8 mouse cellular contexts compared by ENCODE assay signal in the genomic region with DNA sequence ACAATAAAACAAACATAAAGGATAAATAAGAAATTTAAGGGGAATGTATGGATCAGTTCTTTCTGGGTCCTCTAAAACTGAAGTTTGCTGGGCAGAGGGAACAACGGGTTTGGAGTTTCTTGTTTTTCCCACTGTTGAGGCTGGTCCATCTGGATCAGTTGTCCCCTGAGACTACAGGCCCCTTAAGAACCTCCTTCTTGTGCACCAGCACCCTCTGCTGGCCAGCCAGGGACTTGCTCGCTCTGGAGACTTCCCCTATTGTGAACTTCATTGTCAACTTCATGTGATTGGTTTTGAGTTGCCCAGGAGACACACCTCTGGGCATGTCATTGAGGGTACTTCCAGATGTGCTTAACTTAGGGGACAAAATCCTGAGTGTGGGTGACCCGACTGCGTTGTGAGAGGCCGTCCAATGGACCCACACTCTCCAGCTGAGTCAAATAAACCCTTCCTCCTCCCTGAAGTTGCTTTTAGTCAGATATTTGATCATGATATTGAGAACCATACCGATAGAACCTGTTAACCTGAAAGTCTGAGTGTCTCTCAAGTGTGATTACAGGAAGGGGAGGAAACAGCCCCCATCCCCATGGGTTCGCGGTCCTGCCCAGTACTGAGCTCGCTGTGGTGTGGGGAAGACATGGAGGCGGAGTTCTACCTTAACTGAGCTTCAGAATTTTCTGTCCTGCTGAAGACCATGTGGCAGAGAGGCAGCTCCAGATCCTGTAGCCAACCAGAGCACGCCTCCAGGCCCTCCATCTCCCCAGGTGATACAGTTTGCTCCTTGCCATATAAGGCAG. TPM values are rescaled to one million over a fixed set of nuclear protein-coding genes. Genes with fewer than 3 reads are reported as not detected.
A peak's percentile ranks its signal among the peaks of the same experiment; 100 is the strongest.
DNase-seq lines count a peak whose midpoint lies in the region; ATAC-seq and TF ChIP-seq lines count a peak whose summit lies in the region.

No protein-coding gene starts in this region.

- TF ChIP-seq POLR2A in heart, adult 2 months (IDR thresholded peaks at IDR 0.05; ENCODE audit: insufficient read depth, low read depth, low read length): no peak
- TF ChIP-seq POLR2A in kidney, adult 2 months (IDR thresholded peaks at IDR 0.05; ENCODE audit: low read depth, low read length): no peak

- H3K27me3 ChIP-seq in heart, adult 2 months (ENCODE audit: control insufficient read depth, insufficient read depth, low read length): no peaks in the 10 kb centered on the region; the same call in 1 of the 2 replicates
- H3K27me3 ChIP-seq in heart, embryonic 11.5 days (ENCODE audit: control insufficient read depth, insufficient read depth, low read length): no peaks in the 10 kb centered on the region
- H3K27me3 ChIP-seq in kidney, adult 2 months (replicated peaks; ENCODE audit: control insufficient read depth, insufficient read depth, low read length): no peaks in the 10 kb centered on the region
- H3K27me3 ChIP-seq in limb, embryonic 11.5 days (ENCODE audit: control insufficient read depth, insufficient read depth, low read length): no peaks in the 10 kb centered on the region

- H3K36me3 ChIP-seq in heart, adult 2 months (ENCODE audit: control insufficient read depth, insufficient read depth, low read length): no peaks in the 10 kb centered on the region
- no peaks in the 10 kb centered on the region for H3K36me3 ChIP-seq in heart, embryonic 11.5 days (ENCODE audit: control insufficient read depth, insufficient read depth, low read length)
- no peaks in the 10 kb centered on the region for H3K36me3 ChIP-seq in kidney, adult 2 months (ENCODE audit: control insufficient read depth, insufficient read depth, low read length)
- H3K36me3 ChIP-seq in limb, embryonic 11.5 days (ENCODE audit: control insufficient read depth, insufficient read depth, low read length): no peaks in the 10 kb centered on the region

- intact Hi-C loops in heart, adult 2 months (cut with DNase I): loop anchor here (2.0 kb wide), 1 partner anchor 30 kb away; no protein-coding TSS in a partner anchor
- intact Hi-C loops in gastrocnemius, adult 2 months (cut with DNase I): loop anchor here (5.0 to 10.0 kb wide), 2 partner anchors 86 to 468 kb away; no protein-coding TSS in a partner anchor

- no peak for TF ChIP-seq EP300 in heart, adult 2 months (IDR thresholded peaks at IDR 0.05; ENCODE audit: insufficient read depth, low read depth, low read length)

- no peaks in the 10 kb centered on the region for H3K79me2 ChIP-seq in heart, adult 2 months (replicated peaks; ENCODE audit: control insufficient read depth, insufficient read depth, low read length)

- H3K27ac ChIP-seq in heart, adult 2 months: no peak overlapping the region
- no peak overlapping the region for H3K27ac ChIP-seq in heart, embryonic 11.5 days (ENCODE audit: low read depth, low read length)
- H3K27ac ChIP-seq in gastrocnemius, adult 2 months: no peak overlapping the region
- H3K27ac ChIP-seq in kidney, adult 2 months (ENCODE audit: insufficient read depth, low read depth, low read length): no peak overlapping the region
- no peak overlapping the region for H3K27ac ChIP-seq in limb, embryonic 11.5 days (replicated peaks; ENCODE audit: low read depth, low read length)

- peak; percentile 87 for TF ChIP-seq CTCF in heart, adult 2 months (IDR thresholded peaks at IDR 0.05)
- peak; percentile 88 for TF ChIP-seq CTCF in gastrocnemius, adult 2 months (IDR thresholded peaks at IDR 0.05)
- peak; percentile 86 for TF ChIP-seq CTCF in kidney, adult 2 months (conservative IDR thresholded peaks at IDR 0.05; ENCODE audit: insufficient read depth, insufficient read length, low read depth, low read length)

- H3K9me3 ChIP-seq in heart, embryonic 11.5 days (replicated peaks; ENCODE audit: control insufficient read depth, low read length): no peaks in the 10 kb centered on the region
- H3K9me3 ChIP-seq in limb, embryonic 11.5 days (ENCODE audit: control insufficient read depth, low read length): no peaks in the 10 kb centered on the region

- 46% methylated on average over 11 of the region's 11 CpGs for WGBS in heart, adult 2 months
- WGBS in heart, embryonic 11.5 days (ENCODE audit: insufficient replicate concordance): 40% methylated on average over 11 of the region's 11 CpGs
- 49% methylated on average over 11 of the region's 11 CpGs for WGBS in kidney, adult 2 months
- WGBS in limb, embryonic 11.5 days: 48% methylated on average over 11 of the region's 11 CpGs

- DNase-seq in heart, adult 2 months: peak; percentile 45 to 76
- DNase-seq in cerebellum, postnatal 36 days: peak; percentile 74 to 79
- peak; percentile 67 for DNase-seq in gastrocnemius, adult 2 months
- peak; percentile 68 for DNase-seq in kidney, adult 2 months
- peak; percentile 87 for DNase-seq in limb, embryonic 11.5 days (ENCODE audit: low spot score)
- peak; percentile 24 for DNase-seq in naive thymus-derived CD4-positive, alpha-beta T cell, adult 2 months (ENCODE audit: low read depth)
- DNase-seq in spleen, postnatal 36 days (ENCODE audit: low spot score in 2 of 2): peak; percentile 57 to 67

- ATAC-seq in heart, embryonic 11.5 days (replicated peaks; ENCODE audit: insufficient number of reproducible peaks, low FRiP score, low TSS enrichment): no peak
- ATAC-seq in limb, embryonic 11.5 days (ENCODE audit: insufficient number of reproducible peaks, low FRiP score, low TSS enrichment, low read depth): peak; percentile 68

- no peak overlapping the region for H3K4me2 ChIP-seq in heart, embryonic 11.5 days
- no peak overlapping the region for H3K4me2 ChIP-seq in limb, embryonic 11.5 days (ENCODE audit: low read depth, severe bottlenecking)

- no peak overlapping the region for H3K4me3 ChIP-seq in heart, adult 2 months
- H3K4me3 ChIP-seq in heart, embryonic 11.5 days (ENCODE audit: low read depth, low read length): no peak overlapping the region
- H3K4me3 ChIP-seq in gastrocnemius, adult 2 months: no peak overlapping the region
- H3K4me3 ChIP-seq in kidney, adult 2 months (ENCODE audit: insufficient read depth, low read depth, low read length): no peak overlapping the region
- no peak overlapping the region for H3K4me3 ChIP-seq in limb, embryonic 11.5 days (ENCODE audit: low read depth, low read length)

- H3K9ac ChIP-seq in heart, adult 2 months (ENCODE audit: low read depth, low read length): no peak overlapping the region
- no peak overlapping the region for H3K9ac ChIP-seq in heart, embryonic 11.5 days (ENCODE audit: low read depth, low read length)
- H3K9ac ChIP-seq in limb, embryonic 11.5 days (ENCODE audit: low read length): no peak overlapping the region

- no peaks in the 10 kb centered on the region for H3K4me1 ChIP-seq in heart, adult 2 months (ENCODE audit: control insufficient read depth, insufficient read depth, low read length)
- no peaks in the 10 kb centered on the region for H3K4me1 ChIP-seq in heart, embryonic 11.5 days (ENCODE audit: control insufficient read depth, insufficient read depth, low read length)
- no peaks in the 10 kb centered on the region for H3K4me1 ChIP-seq in kidney, adult 2 months (ENCODE audit: control insufficient read depth, insufficient read depth, low read length)
- no peaks in the 10 kb centered on the region for H3K4me1 ChIP-seq in limb, embryonic 11.5 days (ENCODE audit: control insufficient read depth, insufficient read depth, low read length)

RNA-seq across cellular contexts. Expression of a gene that starts 31.4 kb away (rescaled TPM):
- not detected for total RNA-seq in heart, adult 2 months (2021)
- polyA plus RNA-seq in heart, adult 2 months (2012; rRNA removed): not detected in 2 replicates
- 0.63 and 0.68 TPM in 2 replicates for polyA plus RNA-seq in heart, embryonic 11.5 days (2014; fragmentation: Nextera tagmentation; extraction: Ambion mirVana)
- not detected for total RNA-seq in gastrocnemius, adult 2 months (2021)
- polyA plus RNA-seq in kidney, adult 2 months (2012; rRNA removed): 58.8 and 81.1 TPM in 2 replicates
- 0.54 and 0.77 TPM in 2 replicates for polyA plus RNA-seq in limb, embryonic 11.5 days (2014; fragmentation: Nextera tagmentation; extraction: Ambion mirVana)

Comparison
In these comparisons a context has a peak if more than half of its experiments do, and no peak if none do; other contexts are left out.
1. DNase-seq: peak in every context shown above with its lines; median percentile 87 in limb, embryonic 11.5 days; 76 in cerebellum, postnatal 36 days; 68 in kidney, adult 2 months; 67 in gastrocnemius, adult 2 months; 62 in spleen, postnatal 36 days; 60 in heart, adult 2 months; 24 in naive thymus-derived CD4-positive, alpha-beta T cell, adult 2 months.
2. RNA of a gene that starts 31.4 kb away (polyA plus RNA-seq): 58.8 to 81.1 TPM in kidney, adult 2 months; 0.54 to 0.77 TPM in limb, embryonic 11.5 days, 0.63 to 0.68 TPM in heart, embryonic 11.5 days and not detected in heart, adult 2 months; every median in the first group is over 10 times any median in the second.
3. Peak in every context shown above with its lines, with median percentiles within 50 percentile points of each other: CTCF ChIP-seq.